Mouse (Mus musculus) ES-E14 (cell line): ENCODE measurements around the gene 2300002M23Rik.

Source experiments
- CHD2 ChIP-seq: IDR thresholded peaks from 2 replicates; pipeline ENCODE4 v1.6.1; 2014; ENCODE audit warnings: mild to moderate bottlenecking, low read depth, low read length, inconsistent platforms
- HCFC1 ChIP-seq: IDR thresholded peaks from 2 replicates; pipeline ENCODE4 v1.6.1; 2012; ENCODE audit warnings: low read length, inconsistent platforms, borderline replicate concordance; ENCODE audit not compliant: insufficient read depth
- MAFK ChIP-seq: IDR thresholded peaks from 2 replicates; pipeline ENCODE4 v1.6.1; 2014; ENCODE audit warnings: mild to moderate bottlenecking, low read depth, low read length, inconsistent platforms; ENCODE audit not compliant: insufficient read depth
- ZNF384 ChIP-seq: IDR thresholded peaks from 2 replicates; pipeline ENCODE4 v1.6.1; 2012; ENCODE audit warnings: low read depth, low read length, inconsistent platforms

- TF ChIP-seq MAFK = no peak
- no peak for TF ChIP-seq HCFC1
- no peak for TF ChIP-seq CHD2
- TF ChIP-seq ZNF384 = no peak
These were observed 21.1 kb downstream of the 2300002M23Rik start for GRCm38 (mm10) chr17:35588387-35588786.
